Mouse (Mus musculus): ENCODE data around the gene Avpr2.

Gene Avpr2

DNA sequence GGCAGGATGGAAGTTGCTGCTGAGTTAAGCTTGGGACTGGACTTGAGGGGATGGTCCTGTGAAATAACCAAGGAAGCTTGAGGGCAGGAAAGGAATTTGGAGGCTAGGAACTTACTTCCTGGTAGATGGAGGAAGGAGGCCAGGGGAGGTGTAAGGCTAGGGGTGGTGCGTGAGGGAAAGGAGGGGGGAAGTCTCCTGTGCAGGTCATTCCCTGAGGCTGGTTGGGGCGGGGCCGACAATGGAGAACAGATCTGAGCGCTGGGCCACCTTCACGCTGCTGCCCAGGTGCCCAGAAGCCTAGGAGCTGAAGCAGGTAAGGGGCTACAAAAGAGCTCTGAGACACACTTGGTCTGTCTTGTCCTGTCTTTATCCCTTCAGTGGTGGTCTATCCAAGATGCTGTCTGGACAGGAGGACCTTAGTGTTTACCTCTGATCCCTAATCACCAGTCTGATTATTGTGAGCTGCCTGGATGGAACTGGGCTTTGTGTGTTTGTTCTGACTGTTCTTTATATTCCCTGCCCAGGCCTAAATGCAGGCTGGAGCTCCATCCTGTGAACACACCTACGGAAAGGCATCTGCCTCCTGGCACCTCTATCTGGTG, at the start of gene Avpr2:
Avpr2 (plus strand) TSS at position 552 of the 602 bp plus-strand sequence.
- no peak for DNase-seq

DNA sequence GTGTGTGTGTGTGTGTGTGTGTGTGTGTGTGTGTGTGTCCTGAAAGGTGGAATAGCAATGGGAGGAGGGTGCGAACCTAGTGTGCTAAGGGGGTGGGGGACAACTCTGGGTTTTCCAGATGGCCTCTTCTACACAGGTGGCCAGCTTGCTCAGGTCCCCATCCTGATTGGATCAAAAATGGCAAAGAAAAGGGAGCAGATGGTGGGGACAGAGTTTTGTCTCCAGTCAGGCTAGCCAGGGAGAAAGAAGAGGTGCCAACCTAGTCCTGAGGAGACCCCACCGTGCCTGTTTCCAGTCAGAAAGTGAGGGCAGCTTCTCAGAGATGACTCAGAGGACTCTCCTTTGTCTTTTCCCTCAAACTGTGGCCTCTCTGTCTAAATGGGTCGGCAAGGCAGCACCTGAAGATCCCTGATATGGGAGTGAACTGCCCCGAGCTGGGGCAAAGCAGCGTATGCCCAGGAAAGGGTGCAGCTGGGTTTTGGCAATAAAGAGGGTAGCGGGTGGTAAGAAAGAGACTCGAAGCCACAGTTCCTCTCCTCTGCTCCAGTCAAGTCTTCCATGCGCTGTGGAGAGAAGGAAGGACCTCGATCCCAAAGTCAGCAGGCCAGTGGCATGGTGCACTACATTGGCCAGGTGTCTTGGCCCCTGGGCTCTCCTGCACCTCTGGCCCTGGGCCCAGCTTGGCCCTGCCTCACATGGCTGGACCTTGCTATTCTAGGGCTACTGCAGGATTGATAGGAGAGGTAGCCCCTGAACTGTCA, 37.4 kb upstream of the Avpr2 start:
- DNase-seq, result no peak

DNA sequence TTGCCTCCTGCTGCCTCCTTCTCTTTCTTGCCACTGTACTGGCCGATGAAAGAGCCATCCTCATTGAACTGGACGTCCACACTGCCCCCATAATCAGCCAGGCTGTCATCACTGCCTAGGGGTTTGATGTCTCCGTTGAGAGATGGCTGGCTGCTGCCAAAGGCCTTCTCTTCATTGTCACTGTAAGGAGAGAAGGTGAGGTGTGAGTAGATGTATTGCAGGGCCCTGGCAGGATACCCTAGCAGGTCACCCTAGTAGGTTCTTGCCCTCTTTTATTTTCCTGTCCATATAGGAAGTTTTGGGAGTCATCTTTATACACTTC, 36.9 kb upstream of the Avpr2 start:
- DNase-seq, result no peak

DNA sequence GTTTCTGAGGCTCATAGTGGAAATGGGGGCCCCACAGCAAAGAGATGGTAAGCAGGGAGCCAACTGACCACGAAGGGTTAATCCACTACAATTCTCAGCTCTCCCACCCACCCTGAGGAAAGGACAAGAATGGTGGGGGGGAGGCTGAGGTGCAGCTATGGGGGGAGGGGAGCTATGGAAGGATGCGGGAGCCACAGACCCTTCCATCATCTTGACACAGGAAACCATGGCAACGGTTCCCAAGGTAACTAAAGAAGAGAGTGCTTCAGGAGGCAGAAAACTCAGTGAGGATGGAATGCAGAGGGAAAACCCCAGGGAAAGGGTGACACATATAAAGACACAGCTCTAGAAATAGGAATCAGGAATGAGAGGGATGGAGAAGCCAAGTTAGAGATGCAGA, 27.2 kb upstream of the Avpr2 start:
- no peak for DNase-seq

DNA sequence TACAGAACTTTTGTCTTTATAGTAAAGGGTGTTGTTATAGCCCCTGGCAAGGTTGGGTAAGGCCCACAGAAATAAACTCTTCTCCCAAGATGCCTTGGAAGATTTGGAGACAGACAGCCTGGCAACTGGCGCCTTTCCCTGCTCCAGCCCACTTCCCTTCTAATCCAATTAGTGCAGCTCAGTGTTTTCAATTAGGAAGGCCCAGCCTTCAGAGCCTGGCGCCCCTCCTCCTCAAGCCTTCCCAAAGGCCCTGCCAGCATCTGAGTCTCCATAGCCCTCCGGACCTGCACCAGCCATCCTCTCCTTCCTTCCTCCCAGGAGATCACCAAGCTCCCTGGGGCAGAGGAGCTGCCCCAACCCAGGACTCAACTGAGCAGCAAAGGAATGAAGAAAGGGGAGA, 24.6 kb upstream of the Avpr2 start:
- DNase-seq, result no peak

DNA sequence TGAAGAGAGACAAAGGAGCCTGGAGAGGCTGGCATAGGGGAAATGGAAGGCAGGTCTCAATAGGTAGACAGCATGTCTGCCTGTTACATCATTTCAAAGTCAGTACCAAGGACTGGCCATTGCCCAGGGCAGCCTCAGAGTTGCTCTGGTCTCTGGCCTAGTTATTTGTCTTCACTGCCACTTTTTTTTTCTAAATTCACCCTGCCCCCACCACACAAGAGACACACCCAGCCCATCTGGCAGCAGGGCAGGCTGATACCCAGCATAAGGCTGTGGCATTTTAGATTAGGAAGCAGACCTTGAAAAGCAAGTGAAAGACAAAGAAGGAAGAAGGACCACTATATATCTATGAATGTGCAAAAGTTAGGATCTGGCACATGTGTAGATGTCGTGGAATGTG, 24.1 kb upstream of the Avpr2 start:
- DNase-seq, result no peak

DNA sequence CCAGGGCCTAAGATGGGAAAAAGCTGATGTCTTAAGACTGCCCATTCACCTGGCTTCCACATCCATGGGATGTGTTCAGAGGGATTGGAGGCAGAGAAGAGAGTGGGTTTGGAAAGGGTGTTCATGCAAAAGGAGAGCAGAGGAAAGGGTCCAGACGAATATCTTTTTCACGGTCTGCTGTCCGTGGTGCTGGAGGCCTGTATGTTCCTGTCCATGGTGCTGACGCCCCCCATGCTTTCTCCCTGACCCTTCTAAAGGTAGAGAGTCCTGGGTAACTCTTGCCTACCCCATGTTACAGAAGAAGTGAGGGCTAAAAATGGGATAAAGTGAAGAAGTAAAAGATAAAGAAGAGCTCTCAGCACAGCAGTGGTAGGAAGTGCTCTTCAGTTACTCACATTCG, 22.6 kb upstream of the Avpr2 start:
- DNase-seq, result peak; percentile 12 to 34

DNA sequence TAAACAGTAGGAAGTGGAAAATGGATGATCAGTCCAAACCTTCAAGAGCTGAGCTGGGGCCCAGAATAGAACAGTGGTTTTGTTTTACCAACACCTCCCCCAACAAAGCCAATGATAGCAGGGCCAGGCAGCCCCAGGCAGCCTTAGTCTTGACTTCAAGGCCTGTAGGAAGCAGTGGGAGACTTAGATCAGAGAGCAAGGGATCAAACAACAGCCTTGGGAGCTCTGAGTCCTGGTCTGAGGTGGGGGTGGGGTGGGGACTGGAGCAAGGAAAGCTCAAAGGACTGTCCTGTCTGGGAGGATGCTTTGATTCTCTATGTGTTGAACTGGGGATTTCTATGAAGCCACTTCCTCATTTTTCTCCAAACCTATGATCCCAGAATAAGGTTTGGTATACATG, 20.4 kb upstream of the Avpr2 start:
- DNase-seq, result no peak

DNA sequence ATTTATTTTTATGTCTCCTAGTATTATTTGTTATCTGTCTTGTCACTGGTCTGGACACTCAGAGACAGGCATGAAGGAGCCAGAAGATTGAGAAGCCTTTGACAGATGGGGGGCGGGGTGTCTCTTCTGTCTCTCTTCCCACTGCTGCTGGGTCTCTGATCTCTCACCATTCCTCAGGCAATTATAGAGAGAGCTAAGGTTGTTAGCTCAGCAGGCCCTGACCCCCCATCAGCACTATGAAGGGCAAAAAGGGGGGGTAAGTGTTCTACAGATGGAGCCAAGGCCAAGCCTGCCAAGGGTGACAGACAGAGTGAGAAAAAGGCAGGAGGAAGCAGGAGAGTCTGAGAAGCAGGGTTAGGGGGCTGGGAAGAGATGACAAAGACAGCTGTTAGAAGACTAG, 19.9 kb upstream of the Avpr2 start:
- no peak for DNase-seq

DNA sequence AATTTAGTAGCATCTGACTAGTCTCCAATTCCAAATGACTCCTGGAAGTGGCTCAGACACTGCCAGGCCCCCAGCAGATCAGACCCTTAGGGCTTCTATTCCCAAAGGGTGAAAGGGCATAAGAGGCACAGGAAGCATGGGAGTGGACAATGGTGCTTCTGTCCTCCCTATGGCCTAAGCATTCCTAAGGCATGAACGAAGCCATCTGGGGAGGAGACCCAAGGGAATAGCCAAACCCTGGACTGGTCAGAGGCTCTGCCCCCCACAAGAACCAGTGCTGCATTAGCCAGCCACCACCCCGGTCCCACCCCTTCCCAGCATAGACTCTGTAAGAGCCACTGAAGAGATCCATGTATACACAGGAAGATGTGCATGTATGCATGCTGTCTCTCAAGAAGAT, 16.0 kb upstream of the Avpr2 start:
- no peak for DNase-seq

DNA sequence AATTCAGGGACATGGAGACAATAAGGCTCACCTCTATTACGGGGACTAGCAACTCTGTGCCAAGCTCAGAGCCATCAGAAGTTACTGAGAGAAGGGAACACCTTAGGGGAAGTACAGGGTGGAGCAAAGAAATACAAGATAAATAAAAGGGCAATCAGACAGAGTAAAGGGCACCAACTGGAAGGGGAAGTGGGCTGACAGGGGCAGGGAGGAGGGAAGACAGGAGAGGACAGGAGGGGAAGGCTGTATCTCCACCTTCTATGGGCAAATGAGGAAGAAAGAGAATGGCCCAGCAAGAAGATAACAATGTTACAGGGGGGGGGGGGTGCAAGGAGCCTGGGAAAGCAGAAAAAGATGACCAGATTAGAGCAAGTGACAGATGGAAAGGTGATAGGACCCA, 14.9 kb upstream of the Avpr2 start:
- no peak for DNase-seq

DNA sequence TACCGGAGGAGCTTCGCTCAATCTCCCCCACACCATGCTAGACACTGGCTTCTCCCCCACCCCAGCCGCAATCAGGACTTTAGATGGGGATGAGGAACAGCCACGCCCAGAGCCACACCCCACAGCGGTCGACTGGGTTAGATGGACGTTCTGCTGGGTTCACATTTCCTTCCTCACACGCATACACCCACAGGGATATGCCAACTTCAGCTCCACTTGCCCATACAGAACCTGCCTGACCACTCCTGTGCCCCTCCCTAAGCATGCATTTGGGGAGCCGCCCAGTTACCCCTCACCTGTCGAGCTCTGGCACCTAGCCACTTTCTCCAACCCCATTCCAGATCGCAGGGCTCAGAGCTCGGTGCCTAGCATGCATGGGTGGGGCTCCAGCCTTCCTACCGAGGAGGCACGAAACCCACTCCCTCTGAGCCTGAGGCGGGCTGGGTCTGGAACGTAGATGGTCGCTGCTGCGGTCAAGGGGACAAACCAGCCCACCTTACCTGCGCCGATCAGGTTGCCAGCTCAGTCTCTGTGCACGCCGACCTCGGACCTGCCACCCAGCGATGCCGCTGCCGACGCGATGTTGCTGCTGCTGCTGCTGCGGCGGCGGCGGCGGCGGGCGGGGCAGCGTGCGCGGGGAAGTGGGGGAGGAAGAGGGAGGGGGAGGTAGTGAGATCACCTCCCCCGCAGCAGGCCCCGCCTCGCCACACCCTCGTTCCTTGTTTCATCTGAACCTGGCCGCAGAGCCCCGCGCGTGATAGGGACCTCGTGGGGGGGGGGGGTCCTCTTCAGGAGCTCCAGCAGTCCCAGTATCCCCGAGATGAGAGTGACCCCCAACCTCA, 11.5 kb upstream of the Avpr2 start:
- DNase-seq, result peak; percentile 56 to 69

DNA sequence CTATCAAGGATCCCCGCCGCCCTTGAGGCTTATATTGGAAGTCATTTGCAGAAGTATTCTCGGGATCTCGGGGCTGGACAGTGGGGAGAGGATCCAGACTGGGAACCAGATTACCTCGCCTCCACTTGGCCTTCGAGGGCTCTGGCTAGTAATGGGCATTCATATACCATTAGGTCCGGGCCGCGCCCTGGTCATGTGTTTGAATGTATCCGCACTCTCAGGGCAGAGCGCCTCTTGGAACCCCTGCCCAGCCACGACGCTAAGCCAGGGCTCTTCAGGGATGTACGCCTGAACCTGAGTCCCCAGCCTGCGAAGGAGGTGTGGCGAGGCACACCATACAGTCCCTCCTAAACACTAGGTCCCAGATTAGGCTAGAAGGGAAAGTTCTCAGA, 10.9 kb upstream of the Avpr2 start:
- DNase-seq, result no peak

DNA sequence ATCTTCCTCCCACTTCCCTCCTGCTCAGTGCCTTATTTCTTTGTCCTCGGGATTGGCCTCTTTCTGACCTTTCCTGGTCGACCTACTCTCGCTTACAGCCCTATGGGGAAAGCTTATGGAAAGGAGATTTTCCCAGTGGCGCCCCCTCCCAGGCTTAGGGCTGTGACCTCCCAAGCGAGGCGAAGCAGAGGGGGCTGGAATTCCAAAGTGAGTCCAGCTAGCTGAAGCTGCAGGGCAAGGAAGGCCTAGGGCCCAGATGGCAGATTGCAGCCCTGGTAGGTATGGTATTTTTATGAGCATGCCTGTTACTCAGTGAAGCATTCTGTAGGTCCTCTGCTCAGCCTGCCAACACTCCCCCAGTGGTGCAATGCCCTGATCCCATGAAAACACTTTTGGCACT, 10.4 kb upstream of the Avpr2 start:
- DNase-seq, result no peak

DNA sequence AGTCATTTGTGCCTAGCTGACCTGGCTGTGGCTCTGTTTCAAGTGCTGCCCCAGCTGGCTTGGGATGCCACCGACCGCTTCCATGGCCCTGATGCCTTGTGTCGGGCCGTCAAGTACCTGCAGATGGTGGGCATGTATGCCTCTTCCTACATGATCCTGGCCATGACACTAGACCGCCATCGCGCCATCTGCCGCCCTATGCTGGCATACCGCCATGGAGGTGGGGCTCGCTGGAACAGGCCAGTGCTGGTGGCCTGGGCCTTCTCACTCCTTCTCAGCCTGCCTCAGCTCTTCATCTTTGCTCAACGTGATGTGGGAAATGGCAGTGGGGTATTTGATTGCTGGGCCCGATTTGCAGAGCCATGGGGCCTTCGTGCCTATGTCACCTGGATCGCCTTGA, 931 bp downstream of the Avpr2 start:
- no peak for DNase-seq

DNA sequence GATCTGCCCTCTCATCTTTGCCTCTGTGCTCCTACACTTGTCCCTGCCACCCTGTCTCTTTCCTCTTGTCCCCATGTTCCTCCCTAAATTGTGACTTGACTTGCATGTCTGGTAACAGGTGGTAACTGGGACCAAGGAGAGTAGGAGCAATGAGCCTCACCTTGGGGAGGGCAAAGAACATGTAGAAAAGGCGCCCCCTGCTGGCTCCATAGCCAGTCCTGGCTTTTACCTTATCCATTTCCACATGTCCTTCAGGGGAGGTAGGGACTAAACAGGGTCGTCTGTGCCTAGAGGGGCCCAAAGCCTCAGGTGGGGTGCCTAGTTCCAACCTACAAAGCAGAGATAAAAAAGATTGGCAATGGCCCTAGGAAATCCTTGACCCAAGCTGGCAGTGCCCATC, 3.8 kb downstream of the Avpr2 start, which contains the start of gene L1cam:
L1cam (minus strand) TSS at position 387 of the 400 bp plus-strand sequence.
- DNase-seq, result peak; percentile 60 to 64

DNA sequence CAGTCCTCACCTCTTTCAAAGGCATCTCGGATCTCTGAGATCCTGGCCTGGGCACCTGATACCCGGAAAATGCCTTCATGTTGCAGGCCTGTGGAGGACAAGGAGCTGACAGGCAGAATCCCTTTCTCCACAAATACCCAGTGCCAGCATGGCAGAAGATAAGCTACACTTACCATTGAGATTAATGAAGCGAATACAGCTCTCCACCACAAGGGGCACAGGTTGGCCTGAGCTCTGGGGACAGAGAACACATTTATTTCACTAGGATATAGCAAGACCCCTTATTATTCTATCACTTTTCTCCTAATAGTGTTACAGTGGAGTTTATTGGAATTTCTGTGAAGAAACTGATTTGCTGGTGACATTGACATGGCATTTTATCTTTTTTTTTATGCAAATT, 6.1 kb downstream of the Avpr2 start:
- no peak for DNase-seq

DNA sequence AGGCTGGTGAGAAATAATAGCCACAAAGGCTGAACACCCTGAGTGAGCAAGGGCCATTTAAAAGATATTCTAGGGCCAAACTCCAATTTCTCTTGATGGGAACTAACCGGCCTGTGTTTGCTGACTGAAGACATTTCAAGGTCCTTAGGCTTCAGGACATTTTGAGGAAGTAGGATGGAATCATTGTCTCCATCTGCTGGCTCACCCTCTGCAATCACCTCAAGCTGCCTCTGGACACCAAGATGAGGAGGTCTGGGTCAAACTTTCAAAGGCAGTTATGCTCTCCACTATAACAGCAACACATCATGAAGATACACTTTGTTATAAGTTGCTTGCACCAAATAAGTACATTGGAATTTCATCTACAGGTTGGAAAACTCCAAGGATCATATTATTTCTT, 18.1 kb downstream of the Avpr2 start:
- DNase-seq, result no peak

DNA sequence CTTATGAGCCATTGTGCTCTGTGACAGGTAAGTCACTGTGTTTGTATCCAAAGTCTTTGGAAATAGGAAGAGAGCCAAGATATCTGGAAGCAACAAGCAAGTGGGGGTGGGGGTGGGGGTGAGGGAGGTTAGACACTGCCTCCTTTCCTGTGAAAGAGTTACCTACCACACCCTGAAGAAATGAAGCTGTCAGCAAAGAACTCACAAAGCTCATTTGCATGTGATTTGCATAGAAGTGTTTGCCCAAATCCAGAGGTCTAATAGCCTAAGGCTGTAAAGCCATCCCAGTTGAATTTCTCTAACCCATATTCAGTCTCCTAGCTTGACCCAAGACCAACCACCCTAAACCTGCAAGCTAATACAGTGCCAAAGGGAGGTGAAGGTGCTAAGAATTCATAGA, 18.5 kb downstream of the Avpr2 start:
- no peak for DNase-seq

DNA sequence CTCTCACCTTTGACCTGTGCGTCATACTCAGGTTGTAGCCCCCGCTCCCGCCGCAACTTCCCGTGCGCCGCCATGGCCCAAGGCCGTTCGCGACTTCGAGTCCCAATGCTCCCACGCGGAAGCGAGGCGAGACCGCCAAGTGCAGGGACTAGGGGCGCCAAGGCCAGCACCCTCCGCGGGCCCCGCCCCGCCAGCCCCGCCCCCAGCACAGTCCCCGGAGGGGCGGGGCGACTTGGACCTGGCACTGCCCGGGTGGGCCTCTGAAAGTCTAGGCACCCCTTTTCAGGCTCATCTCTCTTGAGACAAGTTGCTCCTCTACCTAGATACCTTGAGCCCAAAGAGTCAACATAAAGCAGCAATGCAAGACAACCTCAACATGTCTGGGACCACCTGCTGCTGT, 19.3 kb downstream of the Avpr2 start:
- DNase-seq, result peak; percentile 78 to 88

DNA sequence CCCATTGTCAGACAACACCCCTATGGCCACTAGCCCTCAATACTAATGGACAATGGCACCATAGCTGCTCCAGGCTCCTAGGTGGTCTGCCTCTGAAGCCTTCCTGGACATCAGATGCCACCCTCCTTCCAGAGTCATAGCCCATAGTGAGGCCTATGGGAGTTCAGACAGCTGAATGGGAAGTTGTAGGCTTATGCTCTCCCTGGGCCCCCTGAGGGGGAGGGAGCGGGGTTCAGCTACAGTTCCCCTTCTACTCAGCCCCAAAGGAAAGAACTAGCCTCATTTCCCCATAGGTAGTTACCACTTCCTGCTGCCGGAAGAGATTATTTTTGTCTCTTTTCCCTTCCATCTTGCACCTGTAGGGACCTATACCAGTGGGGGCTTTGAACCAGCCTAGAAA, 19.7 kb downstream of the Avpr2 start:
- DNase-seq, result peak; percentile 68 to 85

DNA sequence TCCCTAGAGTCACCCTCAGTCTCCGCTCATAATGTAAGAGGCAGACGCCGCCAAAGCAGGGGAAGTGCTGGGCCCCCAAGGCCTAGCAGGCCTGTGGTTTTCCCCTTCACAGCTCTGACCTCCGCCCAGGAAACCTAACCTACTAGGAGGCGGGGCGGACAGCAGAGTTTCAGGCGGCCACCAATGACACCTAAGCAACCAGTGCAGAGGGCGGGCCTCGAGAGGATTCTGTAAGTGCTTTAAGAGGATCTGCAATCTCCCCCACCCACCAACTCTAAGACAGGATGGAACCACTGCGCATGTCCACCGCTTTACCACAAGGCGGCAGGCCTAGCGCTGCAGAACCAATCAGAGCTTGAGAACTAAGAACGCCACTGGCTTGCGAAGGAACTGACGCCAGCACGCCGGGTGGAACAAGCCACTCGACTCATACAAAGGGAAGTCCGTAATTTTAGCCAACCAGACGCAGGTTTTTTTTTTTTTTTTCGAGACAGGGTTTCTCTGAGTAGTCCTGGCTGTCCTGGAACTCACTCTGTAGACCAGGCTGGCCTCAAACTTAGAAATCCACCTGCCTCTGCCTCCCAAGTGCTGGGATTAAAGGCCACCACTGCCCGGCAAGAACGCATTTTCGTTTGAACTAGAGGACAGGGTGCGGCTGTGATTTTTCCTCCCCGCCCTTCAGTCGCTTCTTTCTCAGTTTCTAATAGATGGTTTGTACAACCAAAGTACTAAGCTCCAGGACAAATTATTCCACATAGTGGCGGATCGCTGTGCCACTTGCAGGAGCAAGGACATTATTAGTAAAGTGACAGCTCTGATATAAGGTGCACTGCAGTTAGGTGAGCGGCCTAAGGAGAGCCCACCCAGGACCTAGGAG, 23.2 kb downstream of the Avpr2 start:
- peak; percentile 84 to 93 for DNase-seq

DNA sequence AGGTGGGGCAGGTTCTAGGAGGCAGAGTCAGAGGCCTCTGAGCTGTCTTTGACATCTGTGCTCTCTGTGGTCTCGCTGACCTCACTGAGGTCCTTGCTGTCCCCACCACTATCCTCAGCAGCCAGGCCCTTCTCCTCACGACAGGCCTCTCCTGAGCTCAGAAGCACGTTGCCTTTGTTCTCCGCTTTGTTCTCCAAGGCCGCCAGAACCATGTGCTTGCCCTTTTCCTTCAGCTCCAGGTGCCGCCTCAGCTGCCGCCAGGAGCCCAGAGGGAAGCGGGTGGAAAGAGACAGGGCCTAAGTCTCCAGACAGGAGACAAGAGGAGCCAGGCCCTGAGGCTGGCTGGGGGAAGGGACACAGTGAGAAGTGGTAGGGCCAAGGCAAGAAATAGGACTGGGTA, 25.0 kb downstream of the Avpr2 start:
- DNase-seq, result no peak
